Mouse (Mus musculus): Measurements from ENCODE around the gene Kpna6. TPM values are rescaled to one million over a fixed set of nuclear protein-coding genes. Genes with fewer than 3 reads are reported as not detected.

Kpna6 gene
- polyA plus RNA-seq, 1 experiment: 41.7 TPM

- TF ChIP-seq CTCF (IDR thresholded peaks at IDR 0.05; ENCODE audit: borderline replicate concordance, extremely low read depth, insufficient read depth, insufficient read length) (no peak), POLR2A (IDR thresholded peaks at IDR 0.05; ENCODE audit: borderline replicate concordance, extremely low read depth, insufficient read depth, insufficient read length, poor library complexity, severe bottlenecking) (no peak)
Observed at GRCm38 (mm10) chr4:129616631-129617030, 55.9 kb downstream of the Kpna6 start.

GRCm38 (mm10) chr4:129615801-129616290 lies 56.7 kb downstream of the Kpna6 start:
- TF ChIP-seq POLR2A (IDR thresholded peaks at IDR 0.05; ENCODE audit: borderline replicate concordance, extremely low read depth, insufficient read depth, insufficient read length, poor library complexity, severe bottlenecking): no peak
- TF ChIP-seq CTCF (IDR thresholded peaks at IDR 0.05; ENCODE audit: borderline replicate concordance, extremely low read depth, insufficient read depth, insufficient read length): no peak
- DNase-seq (ENCODE audit: low read depth): no peak

More at GRCm38 (mm10) chr4:129616631-129617030, 55.9 kb downstream of the Kpna6 start:
- no peak for DNase-seq (ENCODE audit: low read depth)

GRCm38 (mm10) chr4:129614093-129614492 lies 58.5 kb downstream of the Kpna6 start, which contains the start of gene Dcdc2b:
TSS of gene Dcdc2b (minus strand) at chr4:129614257.
- DNase-seq (ENCODE audit: low read depth): peak; percentile 61
- no peak for TF ChIP-seq CTCF (IDR thresholded peaks at IDR 0.05; ENCODE audit: borderline replicate concordance, extremely low read depth, insufficient read depth, insufficient read length)
- TF ChIP-seq POLR2A (IDR thresholded peaks at IDR 0.05; ENCODE audit: borderline replicate concordance, extremely low read depth, insufficient read depth, insufficient read length, poor library complexity, severe bottlenecking): no peak

GRCm38 (mm10) chr4:129610472-129610871 lies 62.1 kb downstream of the Kpna6 start:
- TF ChIP-seq POLR2A (IDR thresholded peaks at IDR 0.05; ENCODE audit: borderline replicate concordance, extremely low read depth, insufficient read depth, insufficient read length, poor library complexity, severe bottlenecking) (no peak), CTCF (IDR thresholded peaks at IDR 0.05; ENCODE audit: borderline replicate concordance, extremely low read depth, insufficient read depth, insufficient read length) (no peak)
- no peak for DNase-seq (ENCODE audit: low read depth)

- TF ChIP-seq CTCF (IDR thresholded peaks at IDR 0.05; ENCODE audit: borderline replicate concordance, extremely low read depth, insufficient read depth, insufficient read length) (no peak), POLR2A (IDR thresholded peaks at IDR 0.05; ENCODE audit: borderline replicate concordance, extremely low read depth, insufficient read depth, insufficient read length, poor library complexity, severe bottlenecking) (no peak)
- no peak for DNase-seq (ENCODE audit: low read depth)
Observed at GRCm38 (mm10) chr4:129610026-129610425, 62.5 kb downstream of the Kpna6 start.

GRCm38 (mm10) chr4:129609139-129609631 lies 63.4 kb downstream of the Kpna6 start:
- DNase-seq (ENCODE audit: low read depth): no peak
- TF ChIP-seq CTCF (IDR thresholded peaks at IDR 0.05; ENCODE audit: borderline replicate concordance, extremely low read depth, insufficient read depth, insufficient read length) (no peak), POLR2A (IDR thresholded peaks at IDR 0.05; ENCODE audit: borderline replicate concordance, extremely low read depth, insufficient read depth, insufficient read length, poor library complexity, severe bottlenecking) (no peak)

- DNase-seq (ENCODE audit: low read depth): peak; percentile 93
- TF ChIP-seq POLR2A (IDR thresholded peaks at IDR 0.05; ENCODE audit: borderline replicate concordance, extremely low read depth, insufficient read depth, insufficient read length, poor library complexity, severe bottlenecking) (no peak), CTCF (IDR thresholded peaks at IDR 0.05; ENCODE audit: borderline replicate concordance, extremely low read depth, insufficient read depth, insufficient read length) (peak; percentile 93)
Observed at GRCm38 (mm10) chr4:129608426-129609025, 64.0 kb downstream of the Kpna6 start.

- TF ChIP-seq CTCF (IDR thresholded peaks at IDR 0.05; ENCODE audit: borderline replicate concordance, extremely low read depth, insufficient read depth, insufficient read length) (no peak), POLR2A (IDR thresholded peaks at IDR 0.05; ENCODE audit: borderline replicate concordance, extremely low read depth, insufficient read depth, insufficient read length, poor library complexity, severe bottlenecking) (peak; percentile 44; the same call in 1 of the 2 replicates)
- peak; percentile 93 for DNase-seq (ENCODE audit: low read depth)
Observed at GRCm38 (mm10) chr4:129600233-129601158, 72.1 kb downstream of the Kpna6 start, which contains the start of the genes Eif3i and Tmem234. TSS of gene Eif3i (minus strand) at chr4:129600648. TSS of gene Tmem234 (plus strand) at chr4:129600668.

Other genes starting within 250 kb of the Kpna6 start
- gene Zbtb8b, start 231.9 kb downstream of the Kpna6 start, polyA plus RNA-seq (2012; rRNA removed): 5.6 and 10.2 TPM in 2 replicates
- gene Bsdc1, start 211.2 kb downstream of the Kpna6 start, polyA plus RNA-seq (2012; rRNA removed): 17.5 and 29.2 TPM in 2 replicates
- 0.14 and 0.18 TPM in 2 replicates for gene Tssk3, start 181.7 kb downstream of the Kpna6 start, polyA plus RNA-seq (2012; rRNA removed)
- 0.18 and 0.26 TPM in 2 replicates for gene Fam229a, start 181.6 kb downstream of the Kpna6 start, polyA plus RNA-seq (2012; rRNA removed)
- gene Marcksl1, start 159.2 kb downstream of the Kpna6 start, polyA plus RNA-seq (2012; rRNA removed): 1,642 and 1,750 TPM in 2 replicates
- gene Hdac1, start 130.1 kb downstream of the Kpna6 start, polyA plus RNA-seq (2012; rRNA removed): 110 and 142 TPM in 2 replicates
- gene Lck, start 99.1 kb downstream of the Kpna6 start, polyA plus RNA-seq (2012; rRNA removed): 9.0 and 9.9 TPM in 2 replicates
- gene Fam167b, start 94.2 kb downstream of the Kpna6 start, polyA plus RNA-seq (2012; rRNA removed): 0.63 and 0.82 TPM in 2 replicates
- 297 and 390 TPM in 2 replicates for gene Eif3i, start 72.1 kb downstream of the Kpna6 start, polyA plus RNA-seq (2012; rRNA removed)
- 156 and 169 TPM in 2 replicates for gene Tmem234, start 72.1 kb downstream of the Kpna6 start, polyA plus RNA-seq (2012; rRNA removed)
- gene Dcdc2b, start 58.5 kb downstream of the Kpna6 start, polyA plus RNA-seq (2012; rRNA removed): 4.5 and 7.4 TPM in 2 replicates
- gene Iqcc, start 53.7 kb downstream of the Kpna6 start, polyA plus RNA-seq (2012; rRNA removed): 32.3 and 38.9 TPM in 2 replicates
- gene Ccdc28b, start 48.8 kb downstream of the Kpna6 start, polyA plus RNA-seq (2012; rRNA removed): 108 and 116 TPM in 2 replicates
- gene Txlna, start 31.7 kb downstream of the Kpna6 start, polyA plus RNA-seq (2012; rRNA removed): 55.6 and 57.8 TPM in 2 replicates
- gene Tmem39b, start 24.1 kb upstream of the Kpna6 start, polyA plus RNA-seq (2012; rRNA removed): 63.6 and 81.2 TPM in 2 replicates
- 68.2 and 117 TPM in 2 replicates for gene Khdrbs1, start 69.5 kb upstream of the Kpna6 start, polyA plus RNA-seq (2012; rRNA removed)
- gene Ptp4a2, start 138.5 kb upstream of the Kpna6 start, polyA plus RNA-seq (2012; rRNA removed): 89.6 and 106 TPM in 2 replicates

Measured in brain, embryonic 14.5 days (tissue).